Mouse (Mus musculus) kidney, adult 2 months (tissue): Measurements from ENCODE around the gene Nsmf.

ENCODE experiments used
- CTCF ChIP-seq: fragments of 200-500 bp; conservative IDR thresholded peaks from 2 replicates; pipeline ENCODE4 v1.5.1; 2011; ENCODE audit warnings: low read depth, mild to moderate bottlenecking, control low read depth, low read length, moderate library complexity, mixed read lengths; ENCODE audit not compliant: insufficient read depth, insufficient read length
- POLR2A ChIP-seq: fragments of 200-500 bp; IDR thresholded peaks from one replicate; pipeline ENCODE4 v1.6.1; 2011; ENCODE audit warnings: low read depth, low read length, control low read depth

GRCm38 (mm10) chr2:25083697-25084096 is 29.5 kb downstream of the Nsmf start:
- TF ChIP-seq POLR2A (no peak), CTCF (no peak)
